Mouse (Mus musculus) MEL (cell line): ENCODE results near the gene Tmc6. TPM values are rescaled to one million over a fixed set of nuclear protein-coding genes. Genes with fewer than 3 reads are reported as not detected.

Experiments
- DNase-seq: peaks from one replicate; pipeline ENCODE4 v3.0.0; 2011; ENCODE audit warnings: low read depth, low spot score
- H3K27ac ChIP-seq: 2 replicates; pipeline ENCODE4 v1.5.1; 2012; ENCODE audit warnings: low read depth, mild to moderate bottlenecking, control low read depth, low read length, moderate library complexity; ENCODE audit not compliant: control insufficient read depth
- H3K27me3 ChIP-seq, 2 experiments: fragments of 150-350 bp in 1 of 2; sonication (generic) in 1 of 2; 2 replicates each; pipeline ENCODE4 v1.6.1; 2012; ENCODE audit warnings: low read length in 2 of 2, mild to moderate bottlenecking in 2 of 2, improper control_type of control experiment in 1 of 2, moderate library complexity in 1 of 2; ENCODE audit not compliant: insufficient read depth in 2 of 2, control insufficient read depth in 1 of 2
- H3K36me3 ChIP-seq, 2 experiments: 2 replicates each; pipeline ENCODE4 v1.6.1; 2012 to 2014; ENCODE audit warnings: low read length in 2 of 2, improper control_type of control experiment in 1 of 2, inconsistent platforms in 1 of 2, mild to moderate bottlenecking in 1 of 2; ENCODE audit not compliant: insufficient read depth in 2 of 2, control insufficient read depth in 1 of 2
- H3K4me1 ChIP-seq, 2 experiments: fragments of 150-350 bp in 1 of 2; sonication (generic) in 1 of 2; 2 replicates each; pipeline ENCODE4 v1.6.1; 2012; ENCODE audit warnings: low read length in 2 of 2, improper control_type of control experiment in 1 of 2, mild to moderate bottlenecking in 1 of 2; ENCODE audit not compliant: insufficient read depth in 2 of 2, control insufficient read depth in 1 of 2
- H3K4me3 ChIP-seq, 2 experiments: fragments of 150-350 bp in 1 of 2; sonication (generic) in 1 of 2; 2 replicates each; pipeline ENCODE4 v1.5.1; 2012; ENCODE audit warnings: low read depth in 2 of 2, low read length in 2 of 2, mild to moderate bottlenecking in 2 of 2, moderate library complexity in 2 of 2, control low read depth in 1 of 2, improper control_type of control experiment in 1 of 2; ENCODE audit not compliant: control insufficient read depth in 1 of 2, insufficient read depth in 1 of 2
- H3K79me2 ChIP-seq: 2 replicates; pipeline ENCODE4 v1.6.1; 2012; ENCODE audit warnings: mild to moderate bottlenecking, low read length, moderate library complexity; ENCODE audit not compliant: control insufficient read depth, poor library complexity, insufficient read depth
- H3K9ac ChIP-seq: 2 replicates; pipeline ENCODE4 v1.6.1; 2012; ENCODE audit warnings: low read depth, mild to moderate bottlenecking, control low read depth, low read length, moderate library complexity; ENCODE audit not compliant: control insufficient read depth, poor library complexity, severe bottlenecking
- H3K9me3 ChIP-seq: fragments of 150-350 bp; sonication (generic); replicated peaks from 2 replicates; pipeline ENCODE4 v1.6.1; 2012; ENCODE audit warnings: mild to moderate bottlenecking, low read length, improper control_type of control experiment, moderate library complexity; ENCODE audit not compliant: insufficient read depth
- E2F4 ChIP-seq: IDR thresholded peaks from 2 replicates; pipeline ENCODE4 v1.6.1; 2011; ENCODE audit warnings: low read depth, low read length, improper control_type of control experiment, borderline replicate concordance
- GABPA ChIP-seq: IDR thresholded peaks from 2 replicates; pipeline ENCODE4 v1.6.1; 2012; ENCODE audit warnings: low read depth, mild to moderate bottlenecking, inconsistent platforms, low read length, improper control_type of control experiment, moderate library complexity
- HCFC1 ChIP-seq: IDR thresholded peaks from 2 replicates; pipeline ENCODE4 v1.6.1; 2012; ENCODE audit warnings: low read depth, mild to moderate bottlenecking, inconsistent platforms, low read length, improper control_type of control experiment, moderate library complexity
- JUND ChIP-seq: IDR thresholded peaks from 2 replicates; pipeline ENCODE4 v1.6.1; 2011; ENCODE audit warnings: low read depth, mild to moderate bottlenecking, improper control_type of control experiment, low read length
- MAFK ChIP-seq: IDR thresholded peaks from 2 replicates; pipeline ENCODE4 v1.6.1; 2011; ENCODE audit warnings: low read depth, mild to moderate bottlenecking, low read length, improper control_type of control experiment, borderline replicate concordance
- MAX ChIP-seq: IDR thresholded peaks from 2 replicates; pipeline ENCODE4 v1.6.1; 2011; ENCODE audit warnings: low read length, improper control_type of control experiment
- MEF2A ChIP-seq: IDR thresholded peaks from 2 replicates; pipeline ENCODE4 v1.6.1; 2014; ENCODE audit warnings: low read depth, mild to moderate bottlenecking, inconsistent platforms, low read length, improper control_type of control experiment; ENCODE audit not compliant: poor library complexity, insufficient replicate concordance, severe bottlenecking; ENCODE audit errors: extremely low read depth
- MYB ChIP-seq: IDR thresholded peaks from 2 replicates; pipeline ENCODE4 v1.6.1; 2011; ENCODE audit warnings: mild to moderate bottlenecking, low read depth, low read length, improper control_type of control experiment
- POLR2A ChIP-seq, 2 experiments: IDR thresholded peaks; 2 replicates each; pipeline ENCODE4 v1.6.1; 2011 to 2012; ENCODE audit warnings: low read length in 2 of 2, mild to moderate bottlenecking in 2 of 2, control low read depth in 1 of 2, improper control_type of control experiment in 1 of 2, low read depth in 1 of 2, moderate library complexity in 1 of 2; ENCODE audit not compliant: control insufficient read depth in 1 of 2, insufficient read depth in 1 of 2, poor library complexity in 1 of 2
- POLR2AphosphoS2 ChIP-seq: IDR thresholded peaks from 2 replicates; pipeline ENCODE4 v1.6.1; 2011; ENCODE audit warnings: low read length, improper control_type of control experiment
- POLR2AphosphoS5 ChIP-seq: IDR thresholded peaks from 2 replicates; pipeline ENCODE4 v1.6.1; 2012; ENCODE audit warnings: low read depth, borderline replicate concordance, mild to moderate bottlenecking, inconsistent platforms, low read length, moderate library complexity, mixed read lengths
- RCOR1 ChIP-seq: IDR thresholded peaks from 2 replicates; pipeline ENCODE4 v1.6.1; 2012; ENCODE audit warnings: low read depth, mild to moderate bottlenecking, inconsistent platforms, low read length, improper control_type of control experiment
- SIN3A ChIP-seq: IDR thresholded peaks from 2 replicates; pipeline ENCODE4 v1.6.1; 2012; ENCODE audit warnings: low read length, improper control_type of control experiment, inconsistent platforms
- TCF12 ChIP-seq: IDR thresholded peaks from 2 replicates; pipeline ENCODE4 v1.6.1; 2014; ENCODE audit warnings: low read depth, mild to moderate bottlenecking, inconsistent platforms, low read length, improper control_type of control experiment, moderate library complexity
- UBTF ChIP-seq: IDR thresholded peaks from 2 replicates; pipeline ENCODE4 v1.6.1; 2012; ENCODE audit warnings: low read depth, mild to moderate bottlenecking, inconsistent platforms, low read length, improper control_type of control experiment, moderate library complexity, borderline replicate concordance; ENCODE audit not compliant: insufficient read depth
- USF1 ChIP-seq: IDR thresholded peaks from 2 replicates; pipeline ENCODE4 v1.6.1; 2014; ENCODE audit warnings: low read depth, mild to moderate bottlenecking, inconsistent platforms, low read length, improper control_type of control experiment, moderate library complexity
- ZC3H11A ChIP-seq: IDR thresholded peaks from 2 replicates; pipeline ENCODE4 v1.6.1; 2012; ENCODE audit warnings: low read depth, mild to moderate bottlenecking, inconsistent platforms, low read length, improper control_type of control experiment
- ZNF384 ChIP-seq: IDR thresholded peaks from 2 replicates; pipeline ENCODE4 v1.6.1; 2012; ENCODE audit warnings: low read depth, mild to moderate bottlenecking, inconsistent platforms, low read length, improper control_type of control experiment
- polyA plus RNA-seq, 2 experiments: library from polyadenylated mRNA; stranded (reverse) in 1 of 2; unstranded in 1 of 2; fragments of >175 nt in 1 of 2; fragments of >200 nt in 1 of 2; gene quantifications; 2 replicates each; pipeline versions ENCODE4 v1.2.1 to v1.2.4; 2012; ENCODE audit warnings: low replicate concordance in 2 of 2, low read depth in 1 of 2; ENCODE audit not compliant: insufficient read length in 2 of 2, insufficient read depth in 1 of 2, missing spikeins in 1 of 2
- total RNA-seq: library from RNA; depleted of rRNA; stranded (reverse); fragments of 300-350 nt; gene quantifications from 2 replicates; pipeline ENCODE4 v1.2.3, GENCODE M21; 2012

The Tmc6 gene
- total and polyA plus RNA-seq, 3 experiments: 48.8 to 61.2 TPM; not detected in 1

- no peak overlapping the region for H3K9ac ChIP-seq
- H3K79me2 ChIP-seq: peaks cover 20% of the 10 kb centered on the region
- TF ChIP-seq HCFC1 (no peak), GABPA (no peak), MEF2A (no peak), USF1 (no peak), E2F4 (no peak), UBTF (no peak), ZC3H11A (no peak), MAX (no peak), SIN3A (no peak), MYB (no peak), TCF12 (no peak)
- H3K4me1 ChIP-seq: peaks cover 3 to 8% of the 10 kb centered on the region in 2 experiments; a peak in 2 of 4 replicates
- H3K27me3 ChIP-seq: no peaks in the 10 kb centered on the region
- H3K36me3 ChIP-seq: no peaks in the 10 kb centered on the region; a peak in 2 of 4 replicates
- DNase-seq: no peak
- H3K27ac ChIP-seq: no peak overlapping the region
- H3K9me3 ChIP-seq: no peaks in the 10 kb centered on the region
- no peak overlapping the region for H3K4me3 ChIP-seq
These were observed 6.5 kb downstream of the Tmc6 start for GRCm38 (mm10) chr11:117775540-117775939.

- no peaks in the 10 kb centered on the region for H3K27me3 ChIP-seq
- no peak overlapping the region for H3K4me3 ChIP-seq
- DNase-seq: no peak
- TF ChIP-seq E2F4 (no peak), USF1 (no peak), RCOR1 (no peak), JUND (no peak), MAFK (no peak), MAX (no peak), ZNF384 (no peak), POLR2AphosphoS2 (no peak), POLR2AphosphoS5 (no peak), TCF12 (no peak), UBTF (no peak), POLR2A (IDR thresholded peaks at IDR 0.05; ENCODE audit: control insufficient read depth in 1 of 2, insufficient read depth in 1 of 2, low read depth in 1 of 2, low read length in 2 of 2, poor library complexity in 1 of 2) (no peak)
- no peak overlapping the region for H3K27ac ChIP-seq
- no peaks in the 10 kb centered on the region for H3K9me3 ChIP-seq
- H3K9ac ChIP-seq: no peak overlapping the region
- H3K4me1 ChIP-seq: peaks cover 3 to 8% of the 10 kb centered on the region in 2 experiments; a peak in 2 of 4 replicates
- H3K36me3 ChIP-seq: no peaks in the 10 kb centered on the region; a peak in 2 of 4 replicates
- peaks cover 16% of the 10 kb centered on the region for H3K79me2 ChIP-seq
These were observed 7.1 kb downstream of the Tmc6 start for GRCm38 (mm10) chr11:117774925-117775324.
